Mouse (Mus musculus): ENCODE results near the gene Olfr117.
"Not testable (repeated sequence)": the region's sequence is repeated elsewhere in the genome, so short reads cannot be mapped to it uniquely, and the experiment has no call there.

Gene Olfr117

GRCm38 (mm10) chr17:37663682-37664081 is at the start of gene Olfr117:
TSS of gene Olfr117 (minus strand) at chr17:37663782.
- DNase-seq (ENCODE audit: low spot score) = no peak

GRCm38 (mm10) chr17:37696264-37696663 is 32.7 kb upstream of the Olfr117 start, which contains the start of gene Olfr119:
TSS of gene Olfr119 (plus strand) at chr17:37696564.
- not testable (repeated sequence) for DNase-seq (ENCODE audit: low spot score)

DNA sequence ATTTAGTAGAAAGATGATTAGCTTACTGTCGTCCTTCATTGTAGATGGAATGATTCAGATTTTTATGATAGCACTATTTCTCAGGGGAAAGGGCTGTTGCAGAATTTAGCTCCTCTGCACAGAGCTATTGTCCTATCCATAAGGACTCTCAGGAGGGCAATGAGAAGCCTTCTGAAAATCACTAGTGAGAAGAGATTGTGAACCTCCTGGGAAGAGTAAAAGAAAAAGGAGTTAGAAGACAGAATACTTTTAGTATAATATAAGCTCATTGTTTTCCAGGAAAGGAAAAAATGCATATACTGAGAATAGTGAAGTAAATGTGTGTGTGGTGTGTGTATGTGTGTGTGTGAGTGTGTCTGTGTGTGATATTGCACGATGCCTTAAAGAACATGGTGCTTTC is 3.1 kb upstream of the Olfr117 start, which contains the start of gene Olfr118:
Olfr118 (plus strand) TSS at position 301 of the 400 bp plus-strand sequence.
- no peak for DNase-seq (ENCODE audit: low spot score)

- no peak for DNase-seq (ENCODE audit: low spot score)
Measured at GRCm38 (mm10) chr17:37627009-37627408, 36.6 kb downstream of the Olfr117 start, which contains the start of the genes Olfr115 and Olfr116. TSS of gene Olfr115 (minus strand) at chr17:37627109. TSS of gene Olfr116 (minus strand) at chr17:37627199.

All from ovary, postnatal 14 days (tissue).